9 mouse cellular contexts compared by ENCODE assay signal in genomic region chrX:143543186-143543793, GRCm38 (mm10). TPM values are rescaled to one million over a fixed set of nuclear protein-coding genes. Genes with fewer than 3 reads are reported as not detected.
DNase-seq lines count a peak whose midpoint lies in the region; ATAC-seq lines count a peak whose summit lies in the region.
"Had no signal": no experiment of that assay in that cellular context is flagged by ENCODE, and none has a peak within 500 bp of the region (broad histone marks: within the 10 kb centered on the region; RNA-seq: fewer than 3 reads in every experiment).

No protein-coding gene starts in this region.

- peak; percentile 69 for DNase-seq in ovary, adult 18-20 months (ENCODE audit: low spot score)
- DNase-seq in ovary, postnatal 10 days (ENCODE audit: low spot score) = no peak
- DNase-seq in embryonic facial prominence, embryonic 14.5 days (ENCODE audit: low spot score) = peak; percentile 80
- DNase-seq in layer of hippocampus, postnatal 10 days (ENCODE audit: low spot score in 2 of 2) = peak; percentile 12 to 18
- peak; percentile 39 for DNase-seq in testis, postnatal 10 days (ENCODE audit: low spot score)
- DNase-seq in frontal cortex, postnatal 14 days (ENCODE audit: low spot score in 2 of 2) = no peak
- no peak for DNase-seq in frontal cortex, postnatal 25 days (ENCODE audit: low spot score in 2 of 2)
- DNase-seq in T-cell, adult 2 months (ENCODE audit: low spot score) = no peak

- WGBS in embryonic facial prominence, embryonic 14.5 days = 48% methylated on average over 7 of the region's 7 CpGs

- H3K4me3 ChIP-seq in embryonic facial prominence, embryonic 14.5 days (ENCODE audit: low read depth, low read length) = no peak overlapping the region
- H3K4me3 ChIP-seq: embryonic facial prominence, embryonic 13.5 days had no signal

- H3K9me3 ChIP-seq in embryonic facial prominence, embryonic 14.5 days (ENCODE audit: control insufficient read depth, low read length) = no peaks in the 10 kb centered on the region
- H3K9me3 ChIP-seq: embryonic facial prominence, embryonic 13.5 days had no signal

- no peak overlapping the region for H3K4me2 ChIP-seq in embryonic facial prominence, embryonic 14.5 days (ENCODE audit: low read depth, low read length)
- H3K4me2 ChIP-seq: embryonic facial prominence, embryonic 13.5 days had no signal

- no peak overlapping the region for H3K27ac ChIP-seq in embryonic facial prominence, embryonic 14.5 days (replicated peaks; ENCODE audit: low read depth, low read length)
- H3K27ac ChIP-seq: embryonic facial prominence, embryonic 13.5 days had no signal

- peak; percentile 96 for ATAC-seq in embryonic facial prominence, embryonic 14.5 days (ENCODE audit: low read depth)

- no peaks in the 10 kb centered on the region; the same call in 1 of the 2 replicates for H3K27me3 ChIP-seq in embryonic facial prominence, embryonic 14.5 days (replicated peaks; ENCODE audit: control insufficient read depth, insufficient read depth, low read length)

- H3K4me1 ChIP-seq in embryonic facial prominence, embryonic 14.5 days (ENCODE audit: control insufficient read depth, insufficient read depth, low read length) = no peaks in the 10 kb centered on the region
- H3K4me1 ChIP-seq: embryonic facial prominence, embryonic 13.5 days had no signal

- H3K9ac ChIP-seq in embryonic facial prominence, embryonic 14.5 days (ENCODE audit: low read depth, low read length) = no peak overlapping the region
- H3K9ac ChIP-seq: embryonic facial prominence, embryonic 13.5 days had no signal

- H3K36me3 ChIP-seq in embryonic facial prominence, embryonic 14.5 days (ENCODE audit: control insufficient read depth, insufficient read depth, low read length) = no peaks in the 10 kb centered on the region
- H3K36me3 ChIP-seq: embryonic facial prominence, embryonic 13.5 days had no signal

RNA-seq across cellular contexts. Expression of gene Pak3, which starts 24.9 kb away (rescaled TPM):
- 24.3 and 29.2 TPM in 2 replicates for polyA plus RNA-seq in embryonic facial prominence, embryonic 14.5 days (2014; fragmentation: Nextera tagmentation; extraction: Ambion mirVana)
- 100 to 1,000 TPM; 163 to 180 TPM for total RNA-seq in layer of hippocampus, postnatal 10 days (2021)

Comparison
In these comparisons a context has a peak if more than half of its experiments do, and no peak if none do; other contexts are left out.
1. DNase-seq: peak in ovary, adult 18-20 months (single experiment), embryonic facial prominence, embryonic 14.5 days (single experiment), layer of hippocampus, postnatal 10 days (2 of 2) and testis, postnatal 10 days (single experiment); none in ovary, postnatal 10 days (single experiment), frontal cortex, postnatal 14 days (0 of 2), frontal cortex, postnatal 25 days (0 of 2) and T-cell, adult 2 months (single experiment).